Mouse (Mus musculus) forebrain, embryonic 11.5 days (tissue): Measurements from ENCODE around the gene Pbdc1. TPM values are rescaled to one million over a fixed set of nuclear protein-coding genes. Genes with fewer than 3 reads are reported as not detected.

Source experiments
- polyA plus RNA-seq: library from polyadenylated mRNA; unstranded; fragments of >200 nt; fragmentation: Nextera tagmentation; extraction: Ambion mirVana; gene quantifications from 2 replicates; pipeline ENCODE4 v1.2.1, GENCODE M21; 2014

Gene Pbdc1
- polyA plus RNA-seq, 1 experiment from 2014 or later, result 73.3 TPM

Other genes starting within 250 kb of the Pbdc1 start
- gene Magee2, start 222.5 kb upstream of the Pbdc1 start, polyA plus RNA-seq, result 5.3 and 6.7 TPM in 2 replicates
- 39.0 and 39.6 TPM in 2 replicates for gene Magee1, start 40.6 kb downstream of the Pbdc1 start, polyA plus RNA-seq